ENCODE assay signal across 25 mouse cellular contexts in genomic region chr1:64085875-64086274, GRCm38 (mm10). TPM values are rescaled to one million over a fixed set of nuclear protein-coding genes. Genes with fewer than 3 reads are reported as not detected.
DNase-seq lines count a peak whose midpoint lies in the region; ATAC-seq and TF ChIP-seq lines count a peak whose summit lies in the region.
"Had no signal": no experiment of that assay in that cellular context is flagged by ENCODE, and none has a peak within 500 bp of the region (broad histone marks: within the 10 kb centered on the region; RNA-seq: fewer than 3 reads in every experiment).

No protein-coding gene starts in this region.

- no peak for TF ChIP-seq CTCF in heart, adult 2 months (IDR thresholded peaks at IDR 0.05)
- no peak for TF ChIP-seq CTCF in thymus, adult 2 months (IDR thresholded peaks at IDR 0.05; ENCODE audit: borderline replicate concordance, control insufficient read depth, extremely low read depth, insufficient read depth, low read length, poor library complexity)

- WGBS in heart, adult 2 months, result 67% methylated on average over 4 of the region's 4 CpGs
- WGBS in thymus, adult 2 months, result 13% methylated on average over 4 of the region's 4 CpGs
- 93% methylated on average over 4 of the region's 4 CpGs for WGBS in forebrain, embryonic 14.5 days

- TF ChIP-seq POLR2A in heart, adult 2 months (IDR thresholded peaks at IDR 0.05; ENCODE audit: insufficient read depth, low read depth, low read length), result no peak
- no peak for TF ChIP-seq POLR2A in thymus, adult 2 months (IDR thresholded peaks at IDR 0.05; ENCODE audit: control insufficient read depth, extremely low read depth, insufficient read depth, low read length, poor library complexity)

- peak; percentile 61 for ATAC-seq in activated CD4-positive, CD25-positive, alpha-beta regulatory T cell, adult 4 months
- no peak for ATAC-seq in forebrain, embryonic 14.5 days
- ATAC-seq in cerebellum, adult (ENCODE audit: insufficient number of reproducible peaks, low FRiP score, low TSS enrichment), result no peak
- ATAC-seq: forebrain, embryonic 13.5 days; hindbrain, embryonic 16.5 days; liver, postnatal 0 days; midbrain, embryonic 13.5 days had no signal

- no peak overlapping the region for H3K9ac ChIP-seq in heart, adult 2 months (ENCODE audit: low read depth, low read length)
- no peak overlapping the region for H3K9ac ChIP-seq in forebrain, embryonic 14.5 days (ENCODE audit: low read length)
- H3K9ac ChIP-seq: embryonic facial prominence, embryonic 13.5 days; forebrain, embryonic 13.5 days; heart, embryonic 15.5 days; liver, postnatal 0 days; midbrain, embryonic 13.5 days; neural tube, embryonic 13.5 days had no signal

- no peak for TF ChIP-seq EP300 in heart, adult 2 months (IDR thresholded peaks at IDR 0.05; ENCODE audit: insufficient read depth, low read depth, low read length)

- intact Hi-C loops in heart, adult 2 months (cut with DNase I), result loop anchor here (5.0 kb wide), 1 partner anchor 136 kb away; no protein-coding TSS in a partner anchor

- H3K79me2 ChIP-seq in heart, adult 2 months (replicated peaks; ENCODE audit: control insufficient read depth, insufficient read depth, low read length), result peaks cover 14% of the 10 kb centered on the region

- H3K36me3 ChIP-seq in heart, adult 2 months (ENCODE audit: control insufficient read depth, insufficient read depth, low read length), result peaks cover 62% of the 10 kb centered on the region
- no peaks in the 10 kb centered on the region for H3K36me3 ChIP-seq in thymus, adult 2 months (ENCODE audit: control insufficient read depth, insufficient read depth, low read length)
- no peaks in the 10 kb centered on the region for H3K36me3 ChIP-seq in forebrain, embryonic 14.5 days (ENCODE audit: control insufficient read depth, insufficient read depth, low read length)
- H3K36me3 ChIP-seq: embryonic facial prominence, embryonic 13.5 days; heart, embryonic 15.5 days; limb, embryonic 10.5 days; midbrain, embryonic 13.5 days; neural tube, embryonic 13.5 days had no signal

- peaks cover 25% of the 10 kb centered on the region for H3K4me1 ChIP-seq in heart, adult 2 months (ENCODE audit: control insufficient read depth, insufficient read depth, low read length)
- peaks cover 38% of the 10 kb centered on the region for H3K4me1 ChIP-seq in thymus, adult 2 months (replicated peaks; ENCODE audit: control insufficient read depth, insufficient read depth, low read length)
- peaks cover 36% of the 10 kb centered on the region for H3K4me1 ChIP-seq in forebrain, embryonic 14.5 days (ENCODE audit: control insufficient read depth, insufficient read depth, low read length)

- H3K4me2 ChIP-seq in forebrain, embryonic 14.5 days (ENCODE audit: low read length), result no peak overlapping the region
- H3K4me2 ChIP-seq: embryonic facial prominence, embryonic 13.5 days; forebrain, embryonic 13.5 days; heart, embryonic 15.5 days; liver, embryonic 11.5 days; midbrain, embryonic 13.5 days; neural tube, embryonic 13.5 days had no signal

- peak overlapping the region; percentile 80 for H3K27ac ChIP-seq in heart, adult 2 months
- H3K27ac ChIP-seq in thymus, adult 2 months (ENCODE audit: control insufficient read depth, insufficient read depth, low read length), result peak overlapping the region; percentile 82
- H3K27ac ChIP-seq in forebrain, embryonic 14.5 days (ENCODE audit: low read depth, low read length), result no peak overlapping the region
- H3K27ac ChIP-seq: embryonic facial prominence, embryonic 13.5 days; forebrain, embryonic 13.5 days; heart, embryonic 15.5 days; limb, embryonic 10.5 days; midbrain, embryonic 13.5 days; neural tube, embryonic 13.5 days had no signal

- H3K9me3 ChIP-seq in forebrain, embryonic 14.5 days (replicated peaks; ENCODE audit: control insufficient read depth, low read length), result no peaks in the 10 kb centered on the region
- H3K9me3 ChIP-seq: embryonic facial prominence, embryonic 13.5 days; forebrain, embryonic 13.5 days; heart, embryonic 15.5 days; limb, embryonic 10.5 days; midbrain, embryonic 13.5 days; neural tube, embryonic 13.5 days had no signal

- no peak for DNase-seq in heart, adult 2 months
- no peak for DNase-seq in heart, postnatal 4 days
- no peak for DNase-seq in thymus, adult 2 months
- DNase-seq in thymus, adult 18-20 months, result no peak
- peak; percentile 32 for DNase-seq in thymus, postnatal 14 days
- DNase-seq in forebrain, embryonic 14.5 days (ENCODE audit: low spot score), result no peak
- DNase-seq: adrenal gland, postnatal 25 days; B cell, adult 2 months; cerebellum, adult 11-12 months; gastrocnemius, postnatal 25 days; heart, postnatal 36 days; layer of hippocampus, adult 9-11 months; liver, postnatal 0 days; lung, postnatal 10 days had no signal

- H3K4me3 ChIP-seq in heart, adult 2 months, result no peak overlapping the region
- no peak overlapping the region for H3K4me3 ChIP-seq in thymus, adult 2 months (ENCODE audit: control insufficient read depth, insufficient read depth, low read length)
- no peak overlapping the region for H3K4me3 ChIP-seq in forebrain, embryonic 14.5 days (ENCODE audit: low read depth, low read length)
- H3K4me3 ChIP-seq: embryonic facial prominence, embryonic 13.5 days; erythroblast, embryonic 14.5 days; forebrain, embryonic 13.5 days; heart, embryonic 15.5 days; limb, embryonic 10.5 days; midbrain, embryonic 13.5 days; neural tube, embryonic 13.5 days had no signal

- H3K27me3 ChIP-seq in heart, adult 2 months (ENCODE audit: control insufficient read depth, insufficient read depth, low read length), result no peaks in the 10 kb centered on the region
- no peaks in the 10 kb centered on the region for H3K27me3 ChIP-seq in thymus, adult 2 months (ENCODE audit: control insufficient read depth, insufficient read depth, low read length)
- no peaks in the 10 kb centered on the region for H3K27me3 ChIP-seq in forebrain, embryonic 14.5 days (replicated peaks; ENCODE audit: control insufficient read depth, insufficient read depth, low read length)
- H3K27me3 ChIP-seq: embryonic facial prominence, embryonic 13.5 days; forebrain, embryonic 13.5 days; heart, embryonic 15.5 days; midbrain, embryonic 13.5 days; neural tube, embryonic 13.5 days had no signal

RNA-seq across cellular contexts. Expression of gene Klf7, which starts 36.2 kb away (rescaled TPM):
- total RNA-seq in heart, adult 2 months (2021), result 10 to 100 TPM; 18.4 to 18.9 TPM
- 10.3 and 15.7 TPM in 2 replicates for polyA plus RNA-seq in heart, adult 2 months (2012; rRNA removed)
- 10 to 100 TPM; 29.4 to 29.6 TPM for total RNA-seq in heart, postnatal 4 days (2021)
- 31.7 and 36.3 TPM in 2 replicates for polyA plus RNA-seq in thymus, adult 2 months (2012; rRNA removed)
- polyA plus RNA-seq in activated CD4-positive, CD25-positive, alpha-beta regulatory T cell, adult 4 months (2017; shearing (Covaris generic)), result 10 to 100 TPM; 18.6 to 19.1 TPM
- 63.1 and 91.4 TPM in 2 replicates for polyA plus RNA-seq in forebrain, embryonic 14.5 days (2014; fragmentation: Nextera tagmentation; extraction: Ambion mirVana)
